In genomic region chr13:41249538-41250317, GRCm38 (mm10) we compare ENCODE assay signal across 8 mouse cellular contexts. TPM values are rescaled to one million over a fixed set of nuclear protein-coding genes. Genes with fewer than 3 reads are reported as not detected.
DNase-seq lines count a peak whose midpoint lies in the region; ATAC-seq and TF ChIP-seq lines count a peak whose summit lies in the region.

Smim13 (plus strand) TSS chr13:41249844.

- peak within 1 kb of the TSS; percentile 89 for H3K9ac ChIP-seq in heart, embryonic 12.5 days
- peak within 1 kb of the TSS; percentile 87 for H3K9ac ChIP-seq in kidney, postnatal 0 days (ENCODE audit: low read depth, low read length)
- H3K9ac ChIP-seq in liver, embryonic 11.5 days (ENCODE audit: low read depth, low read length), result peak within 1 kb of the TSS; percentile 68
- peak within 1 kb of the TSS; percentile 87 for H3K9ac ChIP-seq in stomach, embryonic 14.5 days (replicated peaks; ENCODE audit: low read depth, low read length)

- 1% methylated on average over 75 of the region's 78 CpGs for WGBS in heart, embryonic 12.5 days
- under 1% methylated on average over 62 of the region's 78 CpGs for WGBS in kidney, postnatal 0 days
- under 1% methylated on average over 75 of the region's 78 CpGs for WGBS in liver, embryonic 11.5 days
- WGBS in stomach, embryonic 14.5 days, result under 1% methylated on average over 73 of the region's 78 CpGs

- ATAC-seq in erythroid progenitor cell, adult 5-6 weeks (replicated peaks; ENCODE audit: low FRiP score, poor library complexity, severe bottlenecking), result peak; percentile 98
- ATAC-seq in heart, embryonic 12.5 days (ENCODE audit: insufficient number of reproducible peaks, low FRiP score), result peak; percentile 96
- ATAC-seq in kidney, postnatal 0 days (replicated peaks; ENCODE audit: low FRiP score, low read depth), result peak; percentile 97
- ATAC-seq in liver, embryonic 11.5 days (replicated peaks; ENCODE audit: low FRiP score), result peak; percentile 95
- ATAC-seq in stomach, embryonic 14.5 days (ENCODE audit: insufficient number of reproducible peaks, insufficient read depth, low FRiP score, low read depth), result peak; percentile 93

- peak; percentile 98 for DNase-seq in CD4-positive helper T cell, adult 2 months (ENCODE audit: low read depth, low spot score)
- peak; percentile 95 for DNase-seq in brain, embryonic 18.5 days (ENCODE audit: low read depth, low spot score)
- peak; percentile 99 for DNase-seq in kidney, postnatal 0 days (ENCODE audit: low spot score)
- DNase-seq in liver, embryonic 11.5 days (ENCODE audit: low spot score), result peak; percentile 93
- peak; percentile 97 for DNase-seq in naive thymus-derived CD4-positive, alpha-beta T cell, adult 2 months (ENCODE audit: low read depth)

- no peaks in the 10 kb centered on the region for H3K27me3 ChIP-seq in heart, embryonic 12.5 days (replicated peaks)
- no peaks in the 10 kb centered on the region for H3K27me3 ChIP-seq in kidney, postnatal 0 days (ENCODE audit: insufficient read depth, low read length)
- no peaks in the 10 kb centered on the region for H3K27me3 ChIP-seq in liver, embryonic 11.5 days (replicated peaks; ENCODE audit: control insufficient read depth, insufficient read depth, low read length)
- no peaks in the 10 kb centered on the region for H3K27me3 ChIP-seq in stomach, embryonic 14.5 days (ENCODE audit: control insufficient read depth, insufficient read depth, low read length)

- H3K27ac ChIP-seq in heart, embryonic 12.5 days (ENCODE audit: poor library complexity, severe bottlenecking), result peak within 1 kb of the TSS; percentile 82
- peak within 1 kb of the TSS; percentile 90 for H3K27ac ChIP-seq in kidney, postnatal 0 days
- H3K27ac ChIP-seq in liver, embryonic 11.5 days (ENCODE audit: low read depth, low read length), result peak within 1 kb of the TSS; percentile 84
- H3K27ac ChIP-seq in stomach, embryonic 14.5 days (ENCODE audit: low read length), result peak within 1 kb of the TSS; percentile 75

- H3K4me3 ChIP-seq in heart, embryonic 12.5 days, result peak within 1 kb of the TSS; percentile 94
- H3K4me3 ChIP-seq in kidney, postnatal 0 days (replicated peaks; ENCODE audit: low read depth, low read length), result peak within 1 kb of the TSS; percentile 71
- peak within 1 kb of the TSS; percentile 88 for H3K4me3 ChIP-seq in liver, embryonic 11.5 days (ENCODE audit: low read depth, low read length)
- H3K4me3 ChIP-seq in stomach, embryonic 14.5 days (ENCODE audit: low read depth, low read length), result peak within 1 kb of the TSS; percentile 80

- H3K4me1 ChIP-seq in heart, embryonic 12.5 days (replicated peaks), result peaks cover 13% of the 10 kb centered on the region
- no peaks in the 10 kb centered on the region for H3K4me1 ChIP-seq in kidney, postnatal 0 days (replicated peaks; ENCODE audit: insufficient read depth, low read length)
- H3K4me1 ChIP-seq in liver, embryonic 11.5 days (replicated peaks; ENCODE audit: control insufficient read depth, insufficient read depth, low read length), result peaks cover 12% of the 10 kb centered on the region
- H3K4me1 ChIP-seq in stomach, embryonic 14.5 days (ENCODE audit: control insufficient read depth, insufficient read depth, low read length), result peaks cover 8% of the 10 kb centered on the region

- H3K9me3 ChIP-seq in heart, embryonic 12.5 days (replicated peaks), result no peaks in the 10 kb centered on the region
- no peaks in the 10 kb centered on the region for H3K9me3 ChIP-seq in kidney, postnatal 0 days (replicated peaks; ENCODE audit: low read length)
- H3K9me3 ChIP-seq in liver, embryonic 11.5 days (ENCODE audit: control insufficient read depth, low read length), result no peaks in the 10 kb centered on the region
- H3K9me3 ChIP-seq in stomach, embryonic 14.5 days (ENCODE audit: control insufficient read depth, low read depth, low read length), result no peaks in the 10 kb centered on the region

- H3K36me3 ChIP-seq in heart, embryonic 12.5 days, result no peaks in the 10 kb centered on the region
- no peaks in the 10 kb centered on the region for H3K36me3 ChIP-seq in kidney, postnatal 0 days (ENCODE audit: insufficient read depth, low read length)
- no peaks in the 10 kb centered on the region for H3K36me3 ChIP-seq in liver, embryonic 11.5 days (ENCODE audit: control insufficient read depth, insufficient read depth, low read length)
- no peaks in the 10 kb centered on the region for H3K36me3 ChIP-seq in stomach, embryonic 14.5 days (ENCODE audit: control insufficient read depth, insufficient read depth, low read length)

- peak; percentile 47 for TF ChIP-seq CTCF in kidney, postnatal 0 days (IDR thresholded peaks at IDR 0.05; ENCODE audit: low read depth)

- peak within 1 kb of the TSS; percentile 88 for H3K4me2 ChIP-seq in heart, embryonic 12.5 days
- H3K4me2 ChIP-seq in kidney, postnatal 0 days (ENCODE audit: low read length), result peak within 1 kb of the TSS; percentile 82
- H3K4me2 ChIP-seq in liver, embryonic 11.5 days, result peak within 1 kb of the TSS; percentile 82
- peak within 1 kb of the TSS; percentile 69 for H3K4me2 ChIP-seq in stomach, embryonic 14.5 days (replicated peaks; ENCODE audit: low read depth, low read length)

RNA-seq across cellular contexts. Expression of gene Smim13, which starts in this region (rescaled TPM):
- total RNA-seq in erythroid progenitor cell, adult 5-6 weeks (2015; ENCODE audit: low replicate concordance), result 0.84 and 2.2 TPM in 2 replicates
- total RNA-seq in erythroid progenitor cell, adult 5-6 weeks (2017; ENCODE audit: low replicate concordance), result 2.8 and 5.4 TPM in 2 replicates
- 13.6 and 14.5 TPM in 2 replicates for polyA plus RNA-seq in heart, embryonic 12.5 days (2016; fragmentation: Nextera tagmentation; extraction: Ambion mirVana)
- polyA plus RNA-seq in kidney, postnatal 0 days (2015; fragmentation: Nextera tagmentation; extraction: Ambion mirVana), result 9.4 and 10.3 TPM in 2 replicates
- 12.6 and 16.9 TPM in 2 replicates for polyA plus RNA-seq in liver, embryonic 11.5 days (2014; fragmentation: Nextera tagmentation; extraction: Ambion mirVana)
- 13.5 and 15.1 TPM in 2 replicates for polyA plus RNA-seq in stomach, embryonic 14.5 days (2014; fragmentation: Nextera tagmentation; extraction: Ambion mirVana)

Comparison
In these comparisons a context has a peak if more than half of its experiments do, and no peak if none do; other contexts are left out.
1. Peak in every context shown above with its lines: DNase-seq, ATAC-seq, H3K4me3 ChIP-seq and H3K27ac ChIP-seq.